Mouse (Mus musculus): Measurements from ENCODE around the gene Gm10642.

Gm10642 gene

DNA sequence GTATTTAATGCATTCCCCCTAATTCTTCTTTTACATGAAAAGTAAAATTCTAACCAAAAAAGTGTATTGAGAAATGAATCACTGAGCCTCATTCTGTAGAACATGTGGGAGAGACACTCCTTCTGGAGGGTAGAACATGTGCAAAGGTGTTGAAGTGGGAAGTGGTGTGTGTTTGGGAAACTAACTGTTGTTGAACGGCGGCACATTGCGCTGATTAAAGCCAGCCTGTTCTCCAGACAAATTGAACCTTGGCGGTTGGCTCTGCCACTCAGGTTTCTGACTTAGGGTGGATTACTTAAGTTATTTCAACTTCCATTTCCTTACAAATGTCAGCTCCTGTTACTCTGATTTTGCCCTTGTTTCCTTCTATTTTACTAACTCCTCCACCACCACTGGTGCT, 17.6 kb downstream of the Gm10642 start:
- DNase-seq (ENCODE audit: low read depth), result no peak

DNA sequence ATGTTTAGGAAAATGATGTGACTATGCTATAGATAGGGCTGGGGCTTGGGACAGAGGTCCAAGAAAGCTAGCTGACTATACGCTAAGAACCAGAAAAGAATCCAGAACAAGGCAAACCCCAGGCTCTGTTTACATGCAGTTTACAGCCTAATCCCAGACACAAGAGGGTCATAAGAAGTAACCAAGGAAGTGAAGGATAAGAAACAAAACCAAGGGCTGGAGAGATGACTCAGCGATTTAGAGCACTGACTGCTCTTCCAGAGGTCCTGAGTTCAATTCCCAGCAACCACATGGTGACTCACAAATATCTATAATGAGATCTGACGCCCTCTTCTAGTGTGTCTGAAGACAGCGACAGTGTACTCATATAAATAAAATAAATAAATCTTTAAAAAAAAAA, 19.1 kb downstream of the Gm10642 start:
- DNase-seq (ENCODE audit: low read depth), result peak; percentile 54

DNA sequence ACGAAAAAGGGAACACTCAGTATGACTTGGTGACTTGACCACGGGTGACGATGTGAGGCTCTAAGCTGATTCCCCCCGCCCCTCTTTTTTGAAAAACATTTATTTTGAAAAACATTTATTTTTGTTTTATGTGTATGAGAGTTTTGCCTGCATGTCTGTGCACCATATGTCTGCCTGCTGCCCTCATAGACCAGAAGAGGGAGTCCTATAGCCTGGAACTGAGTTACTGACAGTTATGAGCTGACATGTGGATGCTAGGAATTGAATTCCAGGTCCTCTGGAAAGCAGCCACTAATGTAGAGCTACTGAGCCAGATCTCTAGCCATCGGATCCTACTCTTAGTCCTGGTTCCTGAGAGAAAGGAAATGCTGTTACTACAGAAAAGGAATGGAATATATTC, 19.9 kb downstream of the Gm10642 start:
- DNase-seq (ENCODE audit: low read depth), result peak; percentile 49

DNA sequence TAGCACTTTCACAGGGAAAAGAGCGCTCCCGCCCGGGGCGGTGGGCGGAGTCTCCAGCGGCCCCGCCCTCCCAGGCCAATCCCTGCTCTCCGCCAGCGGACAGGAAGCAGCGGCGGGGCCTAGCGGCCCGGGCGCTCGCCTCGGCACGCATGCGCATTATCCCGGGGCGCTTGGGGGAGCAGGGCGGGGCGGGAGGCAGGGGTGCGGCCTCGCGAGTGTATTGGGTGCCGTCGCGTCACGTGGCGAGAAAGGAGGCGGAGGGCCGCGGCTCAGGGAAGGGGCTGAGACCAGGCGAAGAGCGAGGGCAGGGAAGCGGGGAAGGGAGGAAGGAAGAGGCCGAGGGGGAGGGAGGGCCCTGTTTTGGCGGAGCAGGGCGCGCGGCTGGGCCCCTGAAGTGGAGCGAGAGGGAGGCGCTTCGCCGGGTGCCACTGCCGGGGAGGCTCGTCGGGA, 22.7 kb downstream of the Gm10642 start, which contains the start of gene Adam10:
Adam10 (plus strand) TSS at position 316 of the 450 bp plus-strand sequence.
- DNase-seq (ENCODE audit: low read depth), result peak; percentile 99

DNA sequence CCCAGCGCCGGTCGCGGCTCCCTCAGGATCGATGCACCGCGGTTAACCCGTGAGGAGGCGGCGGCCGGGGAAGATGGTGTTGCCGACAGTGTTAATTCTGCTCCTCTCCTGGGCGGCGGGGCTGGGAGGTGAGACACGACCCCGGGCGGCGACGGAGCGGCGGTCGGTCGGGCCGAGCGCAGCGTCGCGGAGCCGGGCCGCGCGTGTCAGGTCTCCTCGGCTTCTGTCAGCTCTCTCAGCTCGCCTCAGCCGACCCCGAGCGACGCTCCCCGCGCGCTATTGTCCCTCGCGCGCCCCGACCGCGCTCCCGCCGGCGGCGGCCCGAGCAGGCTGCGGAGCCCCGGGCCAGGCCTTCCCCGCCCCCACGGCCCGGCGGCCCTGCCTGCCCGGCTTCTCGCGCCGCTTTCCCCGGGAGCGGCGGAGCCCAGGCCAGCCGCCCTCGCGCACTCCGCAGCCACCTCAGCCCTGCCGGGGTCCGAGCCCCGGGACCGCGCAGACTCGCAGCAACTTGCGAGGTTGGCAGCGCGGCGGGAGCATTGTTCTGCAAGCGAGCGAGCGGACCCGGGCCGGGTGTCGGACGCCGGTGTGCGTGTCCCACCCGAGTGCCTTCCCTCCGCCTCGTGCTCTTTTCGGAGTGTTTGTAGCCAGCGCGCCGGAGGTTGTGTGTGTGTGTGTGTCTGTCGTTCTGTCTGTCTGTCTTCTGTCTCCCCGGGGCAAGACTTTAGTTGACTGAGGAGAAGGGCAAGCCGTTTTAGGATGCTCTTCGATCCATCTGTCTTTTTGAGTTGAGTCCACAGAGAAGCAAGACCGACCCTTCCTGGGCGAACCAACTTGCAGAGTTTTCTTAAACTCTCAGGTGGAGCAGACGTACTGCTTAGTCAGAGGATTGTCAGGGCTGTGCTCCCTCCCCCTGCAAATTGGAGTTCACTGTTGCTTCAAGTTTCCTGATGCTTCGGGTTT, 23.4 kb downstream of the Gm10642 start:
- DNase-seq (ENCODE audit: low read depth), result peak; percentile 67

DNA sequence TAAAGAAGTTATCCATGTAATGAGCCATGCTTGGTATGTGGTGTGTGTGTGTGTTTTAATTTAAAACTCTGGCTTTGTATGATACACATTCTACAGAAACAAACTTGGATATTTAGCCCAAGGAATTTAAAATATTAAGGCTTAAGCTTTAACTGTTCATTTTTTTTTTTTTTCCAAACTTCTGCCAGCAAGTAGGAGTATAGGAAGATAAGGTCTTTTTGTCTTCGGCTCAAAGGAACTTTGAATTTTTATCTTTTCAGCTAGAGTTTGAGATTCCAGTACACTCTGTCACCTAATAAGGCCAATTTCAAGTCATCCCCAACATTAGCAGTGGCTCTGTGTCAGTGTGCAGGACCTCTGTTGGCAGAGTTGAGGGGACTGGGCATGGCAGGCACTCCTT, 26.2 kb downstream of the Gm10642 start:
- DNase-seq (ENCODE audit: low read depth), result no peak

DNA sequence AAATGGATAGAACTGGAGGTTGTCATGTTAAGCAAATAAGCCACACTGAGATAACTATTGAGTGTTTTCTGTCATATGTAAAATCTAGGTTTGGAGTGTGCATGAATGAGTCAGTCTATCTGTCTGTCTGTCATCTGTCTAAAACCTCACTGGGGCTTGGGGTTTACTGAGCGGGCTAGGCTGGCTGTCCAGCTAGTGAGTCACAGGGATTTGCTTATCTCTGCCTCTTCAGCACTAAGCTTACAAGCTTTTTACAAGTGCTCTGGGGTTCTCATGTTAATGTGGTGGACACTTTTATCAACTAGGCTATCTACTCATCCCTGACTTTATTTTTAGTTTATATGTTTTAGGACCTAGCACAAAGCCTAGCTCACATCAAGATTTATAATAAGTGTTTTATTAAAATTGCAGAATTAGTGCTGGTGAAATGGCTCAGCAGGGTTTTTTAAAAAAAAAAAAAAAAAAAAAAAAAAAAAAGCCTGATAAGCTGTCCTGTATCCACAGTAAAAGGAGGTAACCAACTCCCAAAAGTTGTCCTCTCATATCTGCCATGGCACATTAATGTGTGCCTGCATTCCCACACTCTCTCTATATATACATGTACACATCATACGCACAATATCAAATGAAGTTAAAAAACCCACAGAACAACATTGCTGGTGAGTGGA, 32.4 kb downstream of the Gm10642 start:
- DNase-seq (ENCODE audit: low read depth), result peak; percentile 93

DNA sequence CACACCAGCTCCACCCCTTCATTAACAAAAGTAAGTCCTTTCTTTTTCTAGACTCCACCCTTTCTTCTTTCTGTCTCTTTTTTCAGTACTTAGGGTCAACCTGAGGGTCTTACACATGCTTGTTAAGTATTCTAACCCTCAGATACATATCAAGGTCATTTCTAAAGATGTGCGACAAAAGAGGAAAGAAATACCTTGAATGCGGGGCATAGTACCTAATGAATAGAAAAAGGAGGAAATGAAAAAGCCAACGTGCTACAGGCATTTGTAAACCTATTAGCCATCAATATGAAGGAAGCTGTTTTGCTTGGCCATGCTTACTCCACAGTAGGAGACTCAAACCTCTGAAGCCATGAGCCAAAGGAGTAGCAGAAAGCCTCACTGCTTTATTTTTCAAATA, 33.9 kb downstream of the Gm10642 start:
- DNase-seq (ENCODE audit: low read depth), result no peak

DNA sequence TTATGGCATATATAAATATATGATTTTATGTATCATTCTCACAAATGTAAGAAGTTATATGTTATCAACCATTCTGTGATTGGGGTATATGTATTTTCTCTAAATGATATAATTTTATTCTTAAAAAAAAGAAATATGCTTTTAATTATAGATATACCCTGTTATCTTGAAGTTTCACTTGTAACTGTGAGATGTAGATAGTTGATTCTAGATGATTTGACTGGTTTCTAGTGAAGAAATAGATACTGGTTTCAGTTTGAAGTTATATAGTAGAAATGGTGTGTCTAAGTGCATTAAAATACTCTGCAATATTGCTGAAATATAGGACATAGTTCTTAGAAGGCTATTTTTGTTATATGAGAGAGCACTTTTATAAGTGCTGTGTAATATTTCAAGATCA, 34.5 kb downstream of the Gm10642 start:
- no peak for DNase-seq (ENCODE audit: low read depth)

DNA sequence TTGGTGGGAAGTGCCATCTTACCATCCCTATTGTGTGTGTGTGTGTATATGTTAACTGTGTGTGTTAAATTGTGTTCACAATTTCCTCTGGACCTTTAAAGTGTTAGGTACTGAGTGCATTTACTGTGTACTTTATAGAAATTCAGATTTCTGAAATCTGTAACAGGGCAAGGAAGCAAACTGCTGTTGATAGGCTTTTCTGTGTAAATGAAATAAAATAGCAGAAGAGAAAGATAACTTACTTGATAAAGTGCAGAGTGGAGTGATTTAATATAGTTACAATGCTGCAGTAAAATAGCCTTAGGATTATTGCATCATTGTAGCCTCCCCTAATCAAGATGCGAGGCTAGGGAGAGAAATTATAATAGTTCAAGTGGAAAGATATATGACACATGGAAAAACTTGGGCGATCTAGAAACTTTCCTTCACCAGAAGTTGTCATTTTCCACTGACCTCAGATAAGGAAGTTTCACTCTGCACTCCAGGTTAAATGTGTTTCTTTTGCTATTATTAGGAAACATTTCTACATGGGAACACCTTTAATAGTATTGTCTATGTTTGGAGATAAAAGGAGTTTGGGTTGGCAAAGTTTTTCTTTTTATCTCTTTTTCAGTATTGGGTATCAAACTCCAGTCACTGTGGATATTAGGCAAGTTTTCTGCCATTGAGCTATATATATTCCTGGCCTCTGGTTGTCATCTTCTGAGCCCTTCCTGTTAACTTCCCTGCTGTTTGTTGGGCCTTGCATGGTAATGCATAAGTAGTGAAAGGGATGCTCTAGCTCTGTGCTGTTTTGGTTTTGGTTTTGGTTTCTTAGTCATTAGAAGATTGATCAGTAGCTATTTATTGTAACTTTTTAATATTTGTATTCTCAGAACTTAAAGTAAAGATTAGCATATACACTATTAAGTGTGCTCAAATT, 36.0 kb downstream of the Gm10642 start:
- DNase-seq (ENCODE audit: low read depth), result peak; percentile 77

DNA sequence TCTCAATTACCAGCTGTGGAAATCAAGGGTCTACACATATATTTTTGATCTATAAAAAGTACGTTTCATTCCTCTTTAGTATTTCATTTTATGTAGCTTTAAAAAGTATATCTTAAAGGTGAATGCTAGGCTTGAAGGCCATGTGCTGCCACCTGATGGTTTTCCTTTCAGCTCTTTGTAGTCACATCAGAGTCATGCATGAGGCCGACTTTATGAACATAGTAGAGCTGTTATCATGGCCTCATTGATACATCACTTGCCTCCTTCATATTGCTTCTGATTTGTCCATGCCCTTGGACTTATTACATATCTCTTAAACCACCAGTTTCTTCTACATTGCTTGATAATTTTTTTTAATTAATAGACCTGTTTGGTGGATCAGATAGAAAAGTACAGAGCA, 39.7 kb downstream of the Gm10642 start:
- no peak for DNase-seq (ENCODE audit: low read depth)

DNA sequence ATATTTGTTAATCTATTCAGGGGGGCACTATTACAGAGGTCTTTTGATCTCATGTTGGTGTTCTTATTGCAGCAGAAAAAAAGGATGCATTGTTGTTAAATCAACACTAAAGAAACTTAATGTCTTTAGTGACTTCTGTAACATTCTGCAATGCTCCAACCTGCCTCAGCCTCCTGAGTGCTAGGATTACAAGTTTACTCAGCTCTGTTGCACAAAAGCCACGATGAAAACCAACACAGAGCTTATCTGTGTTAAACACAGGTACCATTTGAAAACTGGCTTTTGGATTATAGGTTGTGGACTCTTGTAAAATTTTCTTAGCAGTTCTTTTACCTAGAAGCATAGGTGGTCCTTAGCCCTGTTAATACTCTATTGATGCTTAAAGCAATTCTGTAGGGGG, 42.0 kb downstream of the Gm10642 start:
- no peak for DNase-seq (ENCODE audit: low read depth)

DNA sequence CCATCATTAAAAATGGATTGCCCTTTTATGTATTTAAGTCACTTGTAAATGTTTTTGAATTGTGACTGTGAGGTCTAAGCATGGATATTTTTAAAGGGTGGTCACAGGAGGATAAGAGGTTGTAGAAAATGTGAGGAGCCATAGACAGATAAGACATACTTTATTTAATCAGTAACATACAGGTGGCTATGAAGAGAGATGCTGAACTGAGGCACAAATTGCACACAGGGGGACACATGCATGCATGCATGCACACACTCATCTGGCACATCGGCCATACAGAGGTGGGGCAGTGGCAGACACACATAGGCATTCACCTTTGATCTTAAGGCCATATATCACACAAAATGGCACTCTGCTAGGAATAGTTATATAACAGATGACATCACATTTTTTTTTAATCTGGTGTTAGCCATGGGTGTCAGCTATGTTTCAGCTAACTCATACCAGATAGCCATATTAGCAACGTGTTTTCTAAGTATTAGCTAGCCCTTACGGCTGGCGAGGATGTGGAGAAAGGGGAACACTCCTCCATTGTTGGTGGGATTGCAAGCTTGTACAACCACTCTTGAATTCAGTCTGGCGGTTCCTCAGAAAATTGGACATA, 47.6 kb downstream of the Gm10642 start:
- no peak for DNase-seq (ENCODE audit: low read depth)

DNA sequence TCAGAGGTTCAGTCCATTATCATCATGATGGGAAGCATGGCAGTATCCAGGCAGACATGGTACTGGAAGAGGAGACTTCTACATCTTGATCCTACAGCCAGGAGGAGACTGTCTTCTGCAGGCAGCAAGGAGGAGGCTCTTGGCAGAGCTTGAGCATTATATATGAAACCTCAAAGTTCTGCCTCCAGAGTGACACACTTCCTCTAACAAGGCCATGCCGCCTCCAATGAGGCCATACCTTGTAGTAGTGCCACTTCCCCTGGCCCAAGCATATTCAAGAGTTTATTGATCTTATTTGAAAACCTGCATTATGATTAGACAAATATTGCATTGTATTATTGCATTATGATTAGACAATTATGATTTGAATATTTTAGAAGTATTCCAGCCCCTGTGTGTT, 50.4 kb downstream of the Gm10642 start:
- DNase-seq (ENCODE audit: low read depth), result peak; percentile 48

Measured in 416B (cell line).